Mouse (Mus musculus) lung, adult 2 months (tissue): ENCODE results near the gene Dnajc10. TPM values are rescaled to one million over a fixed set of nuclear protein-coding genes. Genes with fewer than 3 reads are reported as not detected.

Experiments used
- DNase-seq: peaks from one replicate; pipeline ENCODE4 v3.0.0; 2022
- H3K4me1 ChIP-seq: fragments of 200-500 bp; 2 replicates; pipeline ENCODE4 v1.6.1; 2011; ENCODE audit warnings: low read length; ENCODE audit not compliant: control insufficient read depth, insufficient read depth
- H3K4me3 ChIP-seq: fragments of 200-500 bp; replicated peaks from 2 replicates; pipeline ENCODE3; 2011; ENCODE audit warnings: low read depth, mild to moderate bottlenecking, control low read depth, low read length; ENCODE audit errors: extremely low read depth
- CTCF ChIP-seq: fragments of 200-500 bp; IDR thresholded peaks from 2 replicates; pipeline ENCODE4 v1.5.1; 2011; ENCODE audit warnings: mild to moderate bottlenecking, low read length, control low read depth; ENCODE audit not compliant: insufficient read depth
- POLR2A ChIP-seq: fragments of 200-500 bp; IDR thresholded peaks from 2 replicates; pipeline ENCODE4 v1.6.1; 2011; ENCODE audit warnings: low read depth, mild to moderate bottlenecking, control low read depth, low read length, borderline replicate concordance; ENCODE audit errors: extremely low read depth
- whole genome bisulfite sequencing: fragments of 180-500 bp; shearing (Covaris S2); methylation state at CpG from one replicate; pipeline ENCODE4 v1.1.7; 2018; 5-methylcytosine and 5-hydroxymethylcytosine counted together
- polyA plus RNA-seq: library from polyadenylated mRNA; depleted of rRNA; stranded (reverse); fragments of >200 nt; gene quantifications from 2 replicates; pipeline ENCODE4 v1.2.3, GENCODE M21; 2012

Gene Dnajc10
- polyA plus RNA-seq, 1 experiment = 27.1 TPM

DNA sequence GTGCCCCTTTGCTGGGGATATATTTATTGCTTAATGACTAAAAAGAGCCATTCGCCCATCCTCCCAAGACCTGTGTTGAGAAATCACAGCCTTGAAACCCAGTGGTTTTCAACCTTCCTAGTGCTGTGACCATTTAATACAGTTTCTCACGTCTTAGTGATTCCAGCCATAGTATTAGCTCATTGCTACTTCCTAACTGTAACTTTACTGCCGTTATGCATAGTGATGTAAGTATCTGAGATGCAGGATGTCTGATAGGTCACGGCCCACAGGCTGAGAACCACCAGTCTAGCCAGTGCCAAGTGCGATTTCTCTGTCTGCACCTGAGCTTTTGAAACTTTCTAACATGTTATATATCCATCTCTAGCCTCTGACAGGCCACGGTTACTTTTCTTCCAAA is 12.0 kb downstream of the Dnajc10 start:
- WGBS = 92% methylated on average over 6 of the region's 6 CpGs
- DNase-seq = no peak
- Histone ChIP-seq H3K4me3 (no peak overlapping the region), H3K4me1 (no peaks in the 10 kb centered on the region)
- TF ChIP-seq CTCF = no peak
- no peak for TF ChIP-seq POLR2A

GRCm38 (mm10) chr2:80328961-80329653 is 13.8 kb downstream of the Dnajc10 start:
- no peak overlapping the region for H3K4me3 ChIP-seq
- no peaks in the 10 kb centered on the region for H3K4me1 ChIP-seq
- DNase-seq = no peak
- 90% methylated on average over 7 of the region's 7 CpGs for WGBS
- TF ChIP-seq CTCF (no peak), POLR2A (no peak)

DNA sequence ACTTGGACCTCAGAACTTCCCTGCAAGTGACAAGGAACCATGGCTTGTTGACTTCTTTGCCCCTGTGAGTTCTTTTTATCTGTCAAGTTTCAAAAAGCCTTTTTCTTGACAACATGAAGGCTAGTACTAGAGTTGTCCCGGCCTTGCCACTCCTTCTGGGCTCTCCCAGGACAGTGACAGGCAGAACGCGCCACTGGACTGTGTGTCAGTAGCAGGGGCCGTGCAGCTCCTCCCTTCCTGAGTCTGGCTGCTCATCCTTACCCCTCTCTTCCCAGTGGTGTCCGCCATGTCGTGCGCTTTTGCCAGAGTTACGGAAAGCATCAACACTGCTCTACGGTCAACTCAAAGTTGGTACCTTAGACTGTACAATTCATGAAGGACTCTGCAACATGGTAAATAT is 25.3 kb downstream of the Dnajc10 start:
- WGBS = 97% methylated on average over 9 of the region's 9 CpGs

DNA sequence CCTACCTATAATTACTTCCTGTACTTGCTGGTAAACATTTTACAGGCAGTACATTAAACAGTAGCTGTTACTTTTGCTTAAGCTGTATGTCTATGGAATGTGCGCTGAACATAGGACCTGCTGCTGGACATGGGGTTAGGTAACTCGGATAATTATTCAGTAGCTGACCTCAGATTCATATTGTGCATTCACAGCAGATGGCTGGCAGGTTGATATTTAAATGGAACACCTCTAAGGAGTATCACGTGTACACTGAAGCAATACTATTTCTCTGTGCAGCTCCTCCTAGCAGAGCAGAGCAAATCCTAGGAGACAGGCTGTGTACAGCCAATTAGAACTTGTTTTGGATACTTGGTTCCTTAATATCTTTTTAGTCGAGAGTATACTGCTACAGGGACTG is 39.3 kb downstream of the Dnajc10 start:
- WGBS = 87% methylated on average over 4 of the region's 4 CpGs

More for the DNA sequence above, 25.3 kb downstream of the Dnajc10 start:
- H3K4me1 ChIP-seq = no peaks in the 10 kb centered on the region
- H3K4me3 ChIP-seq = no peak overlapping the region
- TF ChIP-seq CTCF (no peak), POLR2A (no peak)
- DNase-seq = no peak

GRCm38 (mm10) chr2:80356656-80357231 is 41.5 kb downstream of the Dnajc10 start:
- DNase-seq = no peak
- no peaks in the 10 kb centered on the region for H3K4me1 ChIP-seq
- WGBS = 52% methylated on average over 8 of the region's 8 CpGs
- no peak overlapping the region for H3K4me3 ChIP-seq
- TF ChIP-seq CTCF (no peak), POLR2A (no peak)

More for the DNA sequence above, 39.3 kb downstream of the Dnajc10 start:
- DNase-seq = no peak
- no peak overlapping the region for H3K4me3 ChIP-seq
- TF ChIP-seq CTCF = no peak
- TF ChIP-seq POLR2A = no peak
- H3K4me1 ChIP-seq = no peaks in the 10 kb centered on the region

- TF ChIP-seq CTCF = no peak
- TF ChIP-seq POLR2A = no peak
- no peak for DNase-seq
- WGBS = 78% methylated on average over 8 of the region's 8 CpGs
- Histone ChIP-seq H3K4me3 (no peak overlapping the region), H3K4me1 (no peaks in the 10 kb centered on the region)
These were observed 56.2 kb downstream of the Dnajc10 start for GRCm38 (mm10) chr2:80371458-80371857.

DNA sequence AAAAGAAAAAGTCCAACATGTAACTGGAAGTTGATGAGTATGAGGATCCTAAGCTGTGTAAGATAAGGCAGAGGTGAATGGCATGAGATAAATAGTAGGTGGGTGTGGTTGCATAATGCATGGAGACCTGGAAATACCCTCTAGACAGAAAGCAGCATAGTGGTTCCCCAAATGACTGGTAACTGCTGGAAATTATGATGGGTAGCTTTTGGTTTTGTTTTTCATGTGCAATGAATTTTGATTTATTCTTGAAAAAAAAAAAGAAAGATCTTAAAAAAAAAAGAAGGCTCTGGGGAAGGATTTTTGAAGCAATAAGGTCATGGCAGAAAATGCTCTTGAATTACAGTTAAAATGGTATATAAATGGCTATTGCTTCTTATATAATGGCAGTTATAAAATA is 59.6 kb downstream of the Dnajc10 start:
- TF ChIP-seq CTCF (no peak), POLR2A (no peak)
- no peak overlapping the region for H3K4me3 ChIP-seq

DNA sequence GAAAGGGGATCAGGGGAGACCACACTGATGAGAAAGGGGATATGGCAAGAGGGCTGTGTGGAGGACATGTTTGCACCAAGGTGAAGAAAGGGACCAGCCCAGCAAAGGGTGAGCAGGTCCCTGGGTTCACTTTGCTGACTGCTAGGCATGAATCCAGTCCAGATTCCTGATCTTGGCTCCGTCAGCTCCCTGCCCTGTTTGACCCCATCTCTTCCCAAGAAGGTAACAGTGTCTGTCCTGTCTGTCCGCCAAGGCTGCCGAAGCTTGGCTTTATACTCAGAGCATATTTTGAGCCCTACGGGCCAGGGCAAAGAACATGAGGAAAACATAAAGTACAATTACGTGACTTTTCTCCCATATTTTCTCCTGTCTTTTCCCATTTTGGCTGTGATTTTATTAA is 64.6 kb downstream of the Dnajc10 start:
- no peaks in the 10 kb centered on the region for H3K4me1 ChIP-seq
- H3K4me3 ChIP-seq = no peak overlapping the region
- no peak for DNase-seq
- 90% methylated on average over 5 of the region's 5 CpGs for WGBS
- TF ChIP-seq POLR2A (no peak), CTCF (no peak)

More for the DNA sequence above, 59.6 kb downstream of the Dnajc10 start:
- H3K4me1 ChIP-seq = no peaks in the 10 kb centered on the region
- DNase-seq = no peak

GRCm38 (mm10) chr2:80384447-80384846 is 69.2 kb downstream of the Dnajc10 start:
- DNase-seq = no peak
- Histone ChIP-seq H3K4me3 (no peak overlapping the region), H3K4me1 (no peaks in the 10 kb centered on the region)
- WGBS = 56% methylated on average over 4 of the region's 4 CpGs
- TF ChIP-seq CTCF (no peak), POLR2A (no peak)

- no peaks in the 10 kb centered on the region for H3K4me1 ChIP-seq
- DNase-seq = no peak
- H3K4me3 ChIP-seq = no peak overlapping the region
- 90% methylated on average over 2 of the region's 2 CpGs for WGBS
- TF ChIP-seq POLR2A (no peak), CTCF (no peak)
These were observed 71.0 kb downstream of the Dnajc10 start for GRCm38 (mm10) chr2:80386255-80386654.

GRCm38 (mm10) chr2:80387668-80388067 is 72.4 kb downstream of the Dnajc10 start:
- WGBS = 55% methylated on average over 9 of the region's 9 CpGs
- no peak overlapping the region for H3K4me3 ChIP-seq
- no peak for DNase-seq
- TF ChIP-seq CTCF (no peak), POLR2A (no peak)
- H3K4me1 ChIP-seq = no peaks in the 10 kb centered on the region
